Comparison of ENCODE assay signal across 12 mouse cellular contexts in genomic region chr12:100126968-100127865, GRCm38 (mm10). TPM values are rescaled to one million over a fixed set of nuclear protein-coding genes. Genes with fewer than 3 reads are reported as not detected.
DNase-seq lines count a peak whose midpoint lies in the region; ATAC-seq and TF ChIP-seq lines count a peak whose summit lies in the region.
"Had no signal": no experiment of that assay in that cellular context is flagged by ENCODE, and none has a peak within 500 bp of the region (broad histone marks: within the 10 kb centered on the region; RNA-seq: fewer than 3 reads in every experiment).

No protein-coding gene starts in this region.

- no peak overlapping the region for H3K4me2 ChIP-seq in hindbrain, embryonic 13.5 days
- no peak overlapping the region for H3K4me2 ChIP-seq in hindbrain, embryonic 11.5 days (replicated peaks; ENCODE audit: low read depth, low read length)
- no peak overlapping the region for H3K4me2 ChIP-seq in midbrain, embryonic 11.5 days
- H3K4me2 ChIP-seq in limb, embryonic 14.5 days (replicated peaks; ENCODE audit: low read depth, low read length, severe bottlenecking) = no peak overlapping the region
- no peak overlapping the region for H3K4me2 ChIP-seq in stomach, embryonic 15.5 days
- H3K4me2 ChIP-seq: embryonic facial prominence, embryonic 13.5 days had no signal

- no peak for DNase-seq in hindbrain, embryonic 11.5 days (ENCODE audit: low spot score)
- peak; percentile 76 for DNase-seq in midbrain, embryonic 11.5 days (ENCODE audit: low spot score, missing footprints)
- no peak for DNase-seq in midbrain, embryonic 10.5 days (ENCODE audit: low spot score)
- no peak for DNase-seq in limb, embryonic 14.5 days (ENCODE audit: low spot score)
- DNase-seq in left cerebral cortex, adult 11 months (ENCODE audit: low spot score) = no peak
- DNase-seq in frontal cortex, postnatal 36 days (ENCODE audit: low spot score in 2 of 2) = no peak
- DNase-seq: adrenal gland, postnatal 36 days had no signal

- H3K36me3 ChIP-seq in hindbrain, embryonic 13.5 days = peaks cover 85% of the 10 kb centered on the region
- peaks cover 19% of the 10 kb centered on the region for H3K36me3 ChIP-seq in hindbrain, embryonic 11.5 days (ENCODE audit: control insufficient read depth, insufficient read depth, low read length)
- H3K36me3 ChIP-seq in midbrain, embryonic 11.5 days (ENCODE audit: control insufficient read depth, insufficient read depth, low read length) = peaks cover 19% of the 10 kb centered on the region; the same call in 1 of the 2 replicates
- H3K36me3 ChIP-seq in midbrain, embryonic 10.5 days = peaks cover 95% of the 10 kb centered on the region
- H3K36me3 ChIP-seq in limb, embryonic 14.5 days (ENCODE audit: control insufficient read depth, insufficient read depth, low read length) = peaks cover 88% of the 10 kb centered on the region
- peaks cover 66% of the 10 kb centered on the region for H3K36me3 ChIP-seq in stomach, embryonic 15.5 days

- H3K9ac ChIP-seq in hindbrain, embryonic 13.5 days = no peak overlapping the region
- no peak overlapping the region for H3K9ac ChIP-seq in hindbrain, embryonic 11.5 days (ENCODE audit: low read depth, low read length)
- H3K9ac ChIP-seq in midbrain, embryonic 11.5 days (ENCODE audit: low read length) = no peak overlapping the region
- H3K9ac ChIP-seq in limb, embryonic 14.5 days (ENCODE audit: low read depth, low read length, severe bottlenecking) = 0 out of 2 replicates have a peak overlapping the region, but pooled peaks have one; percentile 16
- no peak overlapping the region for H3K9ac ChIP-seq in stomach, embryonic 15.5 days
- H3K9ac ChIP-seq: embryonic facial prominence, embryonic 13.5 days; liver, embryonic 14.5 days had no signal

- H3K4me3 ChIP-seq in hindbrain, embryonic 13.5 days = no peak overlapping the region
- H3K4me3 ChIP-seq in hindbrain, embryonic 11.5 days (ENCODE audit: low read depth, low read length) = no peak overlapping the region
- H3K4me3 ChIP-seq in midbrain, embryonic 11.5 days (ENCODE audit: low read depth, low read length) = no peak overlapping the region
- no peak overlapping the region for H3K4me3 ChIP-seq in midbrain, embryonic 10.5 days
- no peak overlapping the region for H3K4me3 ChIP-seq in limb, embryonic 14.5 days (replicated peaks; ENCODE audit: low read length)
- H3K4me3 ChIP-seq in stomach, embryonic 15.5 days (replicated peaks) = no peak overlapping the region
- H3K4me3 ChIP-seq: embryonic facial prominence, embryonic 13.5 days had no signal

- TF ChIP-seq POLR2A in limb, embryonic 14.5 days (IDR thresholded peaks at IDR 0.05; ENCODE audit: borderline replicate concordance, extremely low read depth, insufficient read depth, insufficient read length) = no peak

- no peak for ATAC-seq in hindbrain, embryonic 13.5 days (ENCODE audit: low FRiP score)
- no peak for ATAC-seq in hindbrain, embryonic 11.5 days (ENCODE audit: low FRiP score)
- ATAC-seq in midbrain, embryonic 11.5 days (ENCODE audit: low FRiP score) = no peak
- no peak for ATAC-seq in limb, embryonic 14.5 days (ENCODE audit: low FRiP score, low read depth)
- ATAC-seq in stomach, embryonic 15.5 days (ENCODE audit: insufficient read depth, low FRiP score, low read depth) = no peak
- ATAC-seq: forebrain, embryonic 14.5 days had no signal

- H3K27me3 ChIP-seq in hindbrain, embryonic 13.5 days = no peaks in the 10 kb centered on the region
- H3K27me3 ChIP-seq in hindbrain, embryonic 11.5 days (ENCODE audit: control insufficient read depth, insufficient read depth, low read length) = no peaks in the 10 kb centered on the region
- no peaks in the 10 kb centered on the region for H3K27me3 ChIP-seq in midbrain, embryonic 11.5 days (ENCODE audit: control insufficient read depth, insufficient read depth, low read length)
- H3K27me3 ChIP-seq in midbrain, embryonic 10.5 days (ENCODE audit: low read depth, poor library complexity, severe bottlenecking) = no peaks in the 10 kb centered on the region
- H3K27me3 ChIP-seq in limb, embryonic 14.5 days (ENCODE audit: control insufficient read depth, insufficient read depth, low read length) = no peaks in the 10 kb centered on the region
- H3K27me3 ChIP-seq in stomach, embryonic 15.5 days (replicated peaks) = no peaks in the 10 kb centered on the region
- H3K27me3 ChIP-seq: embryonic facial prominence, embryonic 13.5 days had no signal

- 84% methylated on average over 17 of the region's 17 CpGs for WGBS in hindbrain, embryonic 13.5 days
- 91% methylated on average over 17 of the region's 17 CpGs for WGBS in hindbrain, embryonic 11.5 days
- WGBS in midbrain, embryonic 11.5 days = 90% methylated on average over 17 of the region's 17 CpGs
- WGBS in midbrain, embryonic 10.5 days = 89% methylated on average over 17 of the region's 17 CpGs
- WGBS in limb, embryonic 14.5 days = 71% methylated on average over 17 of the region's 17 CpGs
- WGBS in stomach, embryonic 15.5 days = 75% methylated on average over 17 of the region's 17 CpGs

- H3K27ac ChIP-seq in hindbrain, embryonic 13.5 days = 0 out of 2 replicates have a peak overlapping the region, but pooled peaks have one; percentile 3
- H3K27ac ChIP-seq in hindbrain, embryonic 11.5 days (ENCODE audit: low read depth, low read length) = no peak overlapping the region
- no peak overlapping the region for H3K27ac ChIP-seq in midbrain, embryonic 11.5 days (ENCODE audit: low read depth, low read length)
- H3K27ac ChIP-seq in midbrain, embryonic 10.5 days (replicated peaks) = no peak overlapping the region
- no peak overlapping the region for H3K27ac ChIP-seq in limb, embryonic 14.5 days (replicated peaks; ENCODE audit: low read depth, low read length)
- H3K27ac ChIP-seq in stomach, embryonic 15.5 days = peak overlapping the region; percentile 51
- H3K27ac ChIP-seq: embryonic facial prominence, embryonic 13.5 days; liver, embryonic 14.5 days had no signal

- no peaks in the 10 kb centered on the region for H3K9me3 ChIP-seq in hindbrain, embryonic 13.5 days
- H3K9me3 ChIP-seq in hindbrain, embryonic 11.5 days (ENCODE audit: control insufficient read depth, low read length) = no peaks in the 10 kb centered on the region
- H3K9me3 ChIP-seq in midbrain, embryonic 11.5 days (ENCODE audit: control insufficient read depth, low read length) = no peaks in the 10 kb centered on the region
- no peaks in the 10 kb centered on the region for H3K9me3 ChIP-seq in midbrain, embryonic 10.5 days (replicated peaks)
- H3K9me3 ChIP-seq in limb, embryonic 14.5 days (ENCODE audit: control insufficient read depth, low read length) = no peaks in the 10 kb centered on the region
- H3K9me3 ChIP-seq in stomach, embryonic 15.5 days = no peaks in the 10 kb centered on the region
- H3K9me3 ChIP-seq: embryonic facial prominence, embryonic 13.5 days had no signal

- 0 out of 2 replicates have a peak, but pooled peaks cover 2% of the 10 kb centered on the region for H3K4me1 ChIP-seq in hindbrain, embryonic 13.5 days (replicated peaks)
- no peaks in the 10 kb centered on the region for H3K4me1 ChIP-seq in hindbrain, embryonic 11.5 days (replicated peaks; ENCODE audit: control insufficient read depth, insufficient read depth, low read length)
- H3K4me1 ChIP-seq in midbrain, embryonic 11.5 days (ENCODE audit: control insufficient read depth, insufficient read depth, low read length) = no peaks in the 10 kb centered on the region
- H3K4me1 ChIP-seq in midbrain, embryonic 10.5 days = no peaks in the 10 kb centered on the region
- no peaks in the 10 kb centered on the region for H3K4me1 ChIP-seq in limb, embryonic 14.5 days (ENCODE audit: control insufficient read depth, insufficient read depth, low read length)
- no peaks in the 10 kb centered on the region for H3K4me1 ChIP-seq in stomach, embryonic 15.5 days
- H3K4me1 ChIP-seq: embryonic facial prominence, embryonic 13.5 days had no signal

RNA-seq across cellular contexts. Expression of gene Psmc1, which starts 17.3 kb away (rescaled TPM):
- 282 and 285 TPM in 2 replicates for polyA plus RNA-seq in hindbrain, embryonic 13.5 days (2015; fragmentation: Nextera tagmentation; extraction: Ambion mirVana)
- polyA plus RNA-seq in hindbrain, embryonic 11.5 days (2014; fragmentation: Nextera tagmentation; extraction: Ambion mirVana) = 404 and 436 TPM in 2 replicates
- polyA plus RNA-seq in midbrain, embryonic 11.5 days (2014; fragmentation: Nextera tagmentation; extraction: Ambion mirVana) = 448 and 451 TPM in 2 replicates
- 417 and 419 TPM in 2 replicates for polyA plus RNA-seq in midbrain, embryonic 10.5 days (2016; fragmentation: Nextera tagmentation; extraction: Ambion mirVana)
- polyA plus RNA-seq in limb, embryonic 14.5 days (2012; rRNA removed) = 81.1 and 127 TPM in 2 replicates
- 245 and 262 TPM in 2 replicates for polyA plus RNA-seq in limb, embryonic 14.5 days (2014; fragmentation: Nextera tagmentation; extraction: Ambion mirVana)
- 206 and 240 TPM in 2 replicates for polyA plus RNA-seq in stomach, embryonic 15.5 days (2015; fragmentation: Nextera tagmentation; extraction: Ambion mirVana)

RNA-seq across cellular contexts. Expression of gene Nrde2, which starts 32.2 kb away (rescaled TPM):
- 14.4 and 14.9 TPM in 2 replicates for polyA plus RNA-seq in hindbrain, embryonic 13.5 days (2015; fragmentation: Nextera tagmentation; extraction: Ambion mirVana)
- 9.0 and 11.1 TPM in 2 replicates for polyA plus RNA-seq in hindbrain, embryonic 11.5 days (2014; fragmentation: Nextera tagmentation; extraction: Ambion mirVana)
- 11.6 and 13.5 TPM in 2 replicates for polyA plus RNA-seq in midbrain, embryonic 11.5 days (2014; fragmentation: Nextera tagmentation; extraction: Ambion mirVana)
- 14.1 and 15.1 TPM in 2 replicates for polyA plus RNA-seq in midbrain, embryonic 10.5 days (2016; fragmentation: Nextera tagmentation; extraction: Ambion mirVana)
- 12.3 and 13.0 TPM in 2 replicates for polyA plus RNA-seq in limb, embryonic 14.5 days (2012; rRNA removed)
- polyA plus RNA-seq in limb, embryonic 14.5 days (2014; fragmentation: Nextera tagmentation; extraction: Ambion mirVana) = 12.4 and 14.0 TPM in 2 replicates
- 10.3 and 12.2 TPM in 2 replicates for polyA plus RNA-seq in stomach, embryonic 15.5 days (2015; fragmentation: Nextera tagmentation; extraction: Ambion mirVana)

Comparison
In these comparisons a context has a peak if more than half of its experiments do, and no peak if none do; other contexts are left out.
1. H3K27ac ChIP-seq: peak in hindbrain, embryonic 13.5 days (single experiment) and stomach, embryonic 15.5 days (single experiment); none in hindbrain, embryonic 11.5 days (single experiment), midbrain, embryonic 11.5 days (single experiment), midbrain, embryonic 10.5 days (single experiment) and limb, embryonic 14.5 days (single experiment).